Mouse (Mus musculus): ENCODE measurements around the gene Tbl1x.

- TF ChIP-seq SIN3A (IDR thresholded peaks at IDR 0.05; ENCODE audit: low read length): no peak
- TF ChIP-seq RCOR1 (conservative IDR thresholded peaks at IDR 0.05; ENCODE audit: low read depth, low read length): no peak
- TF ChIP-seq USF1 (IDR thresholded peaks at IDR 0.05; ENCODE audit: low read depth, low read length): no peak
- no peak for TF ChIP-seq SMC3 (IDR thresholded peaks at IDR 0.05; ENCODE audit: low read depth, low read length)
- TF ChIP-seq CHD1 (IDR thresholded peaks at IDR 0.05; ENCODE audit: low read depth, low read length): no peak
Measured at GRCm38 (mm10) chrX:77665030-77665429, 154.2 kb downstream of the Tbl1x start.
